Mouse (Mus musculus): ENCODE measurements around the gene Asnsd1. TPM values are rescaled to one million over a fixed set of nuclear protein-coding genes. Genes with fewer than 3 reads are reported as not detected.
A peak's percentile ranks its signal among the peaks of the same experiment; 100 is the strongest.

Gene Asnsd1
- polyA plus RNA-seq, 1 experiment from 2014 or later, result 74.9 TPM

GRCm38 (mm10) chr1:53300506-53300905 is 52.0 kb downstream of the Asnsd1 start:
- DNase-seq (ENCODE audit: low spot score) (no peak), ATAC-seq (ENCODE audit: low read depth) (no peak)
- WGBS, result 80% methylated on average over 4 of the region's 4 CpGs
- Histone ChIP-seq H3K9me3 (ENCODE audit: control insufficient read depth, low read length) (no peaks in the 10 kb centered on the region), H3K27me3 (replicated peaks; ENCODE audit: control insufficient read depth, insufficient read depth, low read length) (no peaks in the 10 kb centered on the region), H3K4me1 (ENCODE audit: control insufficient read depth, insufficient read depth, low read length) (0 out of 2 replicates have a peak, but pooled peaks cover 6% of the 10 kb centered on the region), H3K36me3 (ENCODE audit: control insufficient read depth, insufficient read depth, low read length) (0 out of 2 replicates have a peak, but pooled peaks cover 3% of the 10 kb centered on the region), H3K27ac (replicated peaks; ENCODE audit: low read depth, low read length) (no peak overlapping the region), H3K4me2 (ENCODE audit: low read depth, low read length) (no peak overlapping the region), H3K9ac (ENCODE audit: low read depth, low read length) (no peak overlapping the region), H3K4me3 (ENCODE audit: low read depth, low read length) (no peak overlapping the region)

- ATAC-seq (ENCODE audit: low read depth) (peak; percentile 99), DNase-seq (ENCODE audit: low spot score) (peak; percentile 97)
- no peaks in the 10 kb centered on the region for H3K9me3 ChIP-seq (ENCODE audit: control insufficient read depth, low read length)
- H3K4me2 ChIP-seq (ENCODE audit: low read depth, low read length), result peak within 1 kb of the TSS; percentile 53
- H3K9ac ChIP-seq (ENCODE audit: low read depth, low read length), result peak within 1 kb of the TSS; percentile 82
- peak within 1 kb of the TSS; percentile 82 for H3K27ac ChIP-seq (replicated peaks; ENCODE audit: low read depth, low read length)
- peak within 1 kb of the TSS; percentile 87 for H3K4me3 ChIP-seq (ENCODE audit: low read depth, low read length)
- H3K4me1 ChIP-seq (ENCODE audit: control insufficient read depth, insufficient read depth, low read length), result 0 out of 2 replicates have a peak, but pooled peaks cover 6% of the 10 kb centered on the region
- H3K27me3 ChIP-seq (replicated peaks; ENCODE audit: control insufficient read depth, insufficient read depth, low read length), result no peaks in the 10 kb centered on the region
- no peaks in the 10 kb centered on the region for H3K36me3 ChIP-seq (ENCODE audit: control insufficient read depth, insufficient read depth, low read length)
- under 1% methylated on average over 41 of the region's 66 CpGs for WGBS
Observed at GRCm38 (mm10) chr1:53296581-53297383, 55.8 kb downstream of the Asnsd1 start, which contains the start of the genes Pms1, Ormdl1 and Gm28778. Gene Pms1, minus strand, starts transcription at chr1:53297018. Gene Ormdl1, plus strand, starts transcription at chr1:53297095. Gene Gm28778, plus strand, starts transcription at chr1:53297111.

Other genes with a start within 250 kb of the Asnsd1 start
- not detected in 2 replicates for gene 1700019A02Rik, start 165.1 kb downstream of the Asnsd1 start, polyA plus RNA-seq (2014; fragmentation: Nextera tagmentation; extraction: Ambion mirVana)
- gene Pms1, start 55.7 kb downstream of the Asnsd1 start, polyA plus RNA-seq (2014; fragmentation: Nextera tagmentation; extraction: Ambion mirVana), result 12.7 and 16.3 TPM in 2 replicates
- 33.8 and 34.5 TPM in 2 replicates for gene Ormdl1, start 55.7 kb downstream of the Asnsd1 start, polyA plus RNA-seq (2014; fragmentation: Nextera tagmentation; extraction: Ambion mirVana)
- gene Gm28778, start 55.6 kb downstream of the Asnsd1 start, polyA plus RNA-seq (2014; fragmentation: Nextera tagmentation; extraction: Ambion mirVana), result 1.9 TPM in 1 of 2 replicates, not detected in the other
- gene Osgepl1, start 39.1 kb downstream of the Asnsd1 start, polyA plus RNA-seq (2014; fragmentation: Nextera tagmentation; extraction: Ambion mirVana), result 19.2 and 21.3 TPM in 2 replicates
- 9.5 and 17.3 TPM in 2 replicates for gene Asdurf, start 133 bp downstream of the Asnsd1 start, polyA plus RNA-seq (2014; fragmentation: Nextera tagmentation; extraction: Ambion mirVana)
- 0.26 and 0.77 TPM in 2 replicates for gene Gm28551, start 85 bp downstream of the Asnsd1 start, polyA plus RNA-seq (2014; fragmentation: Nextera tagmentation; extraction: Ambion mirVana)